Mouse (Mus musculus) kidney, postnatal 36 days (tissue): ENCODE data around the gene Ptk7.

Experiments used
- DNase-seq, 2 experiments: peaks; one replicate each; pipeline ENCODE4 v3.0.0; 2021 to 2022; ENCODE audit warnings: mixed read lengths in 2 of 2

Gene Ptk7

GRCm38 (mm10) chr17:46554977-46555672, 74.2 kb downstream of the Ptk7 start:
- peak in 1 of 2 experiments; percentile 47 for DNase-seq

GRCm38 (mm10) chr17:46554646-46554976, 74.7 kb downstream of the Ptk7 start:
- DNase-seq = peak; percentile 32 to 53

GRCm38 (mm10) chr17:46553926-46554325, 75.4 kb downstream of the Ptk7 start:
- DNase-seq = no peak

DNA sequence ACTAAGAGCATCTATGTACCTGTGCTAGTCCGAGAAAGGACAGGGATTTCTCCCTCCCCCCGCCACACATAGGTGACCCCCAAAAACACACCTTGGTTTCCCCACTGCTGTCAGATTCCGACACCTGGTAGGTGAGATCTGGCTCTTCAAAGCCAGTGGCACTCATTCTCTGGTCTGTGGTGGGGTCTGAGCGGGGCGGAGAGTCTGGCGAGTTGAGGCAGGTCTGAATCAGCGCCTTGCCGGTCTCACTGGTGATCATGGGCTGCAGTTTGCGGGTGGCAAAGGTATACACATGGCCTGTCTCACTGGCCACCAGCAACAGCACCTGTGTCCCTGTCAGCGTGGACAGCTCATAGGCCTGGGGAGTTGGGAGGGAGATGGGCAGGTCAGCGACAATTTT, 75.8 kb downstream of the Ptk7 start:
- no peak for DNase-seq

- DNase-seq = peak; percentile 95 to 97
Measured at GRCm38 (mm10) chr17:46552841-46553423, 76.4 kb downstream of the Ptk7 start.

GRCm38 (mm10) chr17:46552151-46552550, 77.2 kb downstream of the Ptk7 start:
- no peak for DNase-seq

- no peak for DNase-seq
Measured at GRCm38 (mm10) chr17:46551369-46551768, 77.9 kb downstream of the Ptk7 start.

DNA sequence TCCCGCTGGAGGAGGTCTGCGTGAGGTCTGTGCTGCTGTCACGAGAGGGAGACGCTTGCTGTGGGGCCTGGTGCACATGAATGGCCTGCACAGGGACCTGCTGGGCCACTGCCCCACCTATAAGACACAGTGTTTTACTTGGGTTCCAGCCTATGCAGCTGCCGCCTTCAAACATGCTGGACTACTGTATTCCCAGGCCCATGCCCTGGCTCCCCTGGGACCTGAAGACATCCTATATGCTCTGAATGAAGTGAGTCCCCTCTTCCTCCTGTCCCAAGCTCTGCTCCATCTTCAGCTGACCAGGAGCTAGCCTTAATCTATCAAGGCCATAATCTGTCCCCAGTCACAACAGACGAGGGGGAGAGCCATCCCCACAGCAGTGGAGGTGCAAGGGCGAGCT, 78.4 kb downstream of the Ptk7 start:
- no peak for DNase-seq

- DNase-seq = no peak
Measured at GRCm38 (mm10) chr17:46549642-46550041, 79.7 kb downstream of the Ptk7 start.

DNA sequence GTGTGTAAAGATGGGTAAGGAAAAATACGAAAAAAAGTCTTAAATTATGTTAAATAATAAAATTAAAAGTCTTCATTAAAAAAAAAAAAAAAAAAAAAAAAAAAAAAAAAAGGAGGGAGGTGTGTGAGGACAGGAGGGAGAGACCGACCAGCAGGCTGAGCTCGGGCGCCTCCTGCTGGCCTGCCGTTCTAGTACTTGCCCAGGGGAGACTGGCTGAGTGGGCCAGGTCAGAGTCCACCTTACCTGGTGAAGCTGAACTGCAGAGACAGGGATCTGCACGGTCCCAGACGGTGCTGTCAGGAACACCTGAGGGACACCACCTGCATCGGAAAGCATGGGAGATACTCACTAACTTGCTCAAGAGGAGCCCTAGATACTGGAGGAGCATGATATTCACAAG, 80.1 kb downstream of the Ptk7 start:
- DNase-seq = peak; percentile 87 to 94

GRCm38 (mm10) chr17:46548741-46549140, 80.6 kb downstream of the Ptk7 start:
- peak; percentile 62 to 67 for DNase-seq

GRCm38 (mm10) chr17:46547923-46548322, 81.4 kb downstream of the Ptk7 start:
- DNase-seq = no peak

- no peak for DNase-seq
Measured at GRCm38 (mm10) chr17:46546995-46547394, 82.3 kb downstream of the Ptk7 start.

DNA sequence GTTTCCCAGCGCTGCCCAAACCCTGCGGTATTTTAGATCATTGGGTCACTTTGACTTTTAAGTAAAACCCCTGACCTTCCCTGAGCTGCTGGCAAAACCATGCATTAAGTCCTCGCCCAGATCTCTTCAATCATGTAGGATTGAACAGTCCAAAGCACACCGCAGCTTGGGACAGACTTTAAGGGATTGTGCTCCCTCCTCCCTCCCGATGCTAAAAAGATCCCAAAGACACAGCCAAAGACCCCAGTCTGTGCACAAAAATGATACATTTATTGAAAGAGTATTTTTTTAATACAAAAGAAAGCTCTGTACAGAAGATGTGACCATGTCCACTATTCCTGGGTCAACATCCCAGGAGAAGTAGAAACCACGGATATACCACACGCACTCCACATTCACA, 82.7 kb downstream of the Ptk7 start:
- DNase-seq = no peak

GRCm38 (mm10) chr17:46545813-46546564, 83.3 kb downstream of the Ptk7 start, which contains the start of gene Cul9:
Gene Cul9 (minus strand): TSS chr17:46546388.
- peak; percentile 86 to 91 for DNase-seq

- no peak for DNase-seq
Measured at GRCm38 (mm10) chr17:46543661-46544060, 85.6 kb downstream of the Ptk7 start.

DNA sequence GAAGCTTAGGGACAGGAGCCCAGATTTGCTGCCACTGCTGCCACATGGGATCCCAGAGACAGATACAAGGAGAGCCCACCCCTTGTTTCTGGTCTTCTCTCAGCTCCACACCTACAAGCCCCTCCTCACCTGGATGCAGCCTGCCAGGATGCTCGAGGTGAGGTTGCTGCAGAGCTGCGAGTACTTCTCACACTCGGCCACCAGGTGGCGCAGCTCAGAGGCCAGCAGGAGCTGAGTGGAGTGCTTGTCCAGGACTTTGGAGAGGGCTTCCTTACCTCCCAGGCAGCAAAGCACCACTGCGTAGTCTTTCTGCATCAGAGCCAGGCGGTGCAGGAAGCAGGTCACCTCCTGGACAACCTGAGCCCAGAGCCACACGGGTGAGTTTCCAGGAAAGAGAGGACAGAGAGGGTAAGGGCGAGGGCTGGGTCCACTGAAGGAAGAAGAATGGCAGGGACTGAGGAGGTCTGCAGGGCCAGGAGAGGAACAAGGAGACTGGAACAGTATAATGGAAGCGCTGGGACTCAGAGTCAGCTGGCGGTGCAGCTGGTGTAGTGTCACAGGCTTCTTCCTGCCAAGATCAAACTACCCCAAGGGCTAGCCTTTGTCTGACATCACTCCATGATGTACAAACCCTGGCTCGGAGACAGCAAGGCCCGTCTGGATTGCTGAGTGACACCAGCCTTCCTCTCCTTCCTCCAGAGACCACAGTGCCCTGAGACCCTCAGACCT, 103.6 kb downstream of the Ptk7 start:
- DNase-seq = peak; percentile 67 to 91

- DNase-seq = no peak
Measured at GRCm38 (mm10) chr17:46525065-46525464, 104.2 kb downstream of the Ptk7 start.

- DNase-seq = peak in 1 of 2 experiments; percentile 44
Measured at GRCm38 (mm10) chr17:46521963-46522668, 107.2 kb downstream of the Ptk7 start.

DNA sequence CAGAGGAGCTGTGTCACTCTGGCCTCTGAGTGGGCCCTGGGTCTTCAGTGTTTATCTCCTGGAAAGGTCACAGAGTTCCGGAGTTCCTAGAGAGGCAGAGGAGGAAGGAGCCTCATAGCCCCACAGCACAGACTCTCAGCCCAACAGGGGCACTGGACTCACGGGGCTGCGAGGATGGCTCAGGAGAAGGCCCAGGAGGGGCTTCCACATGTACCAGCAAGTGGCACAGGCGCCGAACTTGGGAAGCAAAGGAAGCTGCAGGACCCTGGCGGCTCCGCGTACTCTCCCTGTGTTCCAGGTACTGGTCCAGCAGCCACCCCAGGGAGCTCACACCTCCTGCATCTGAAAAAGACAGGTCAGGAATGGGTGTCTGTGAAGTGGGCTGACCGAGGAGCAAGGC, 108.1 kb downstream of the Ptk7 start:
- no peak for DNase-seq

DNA sequence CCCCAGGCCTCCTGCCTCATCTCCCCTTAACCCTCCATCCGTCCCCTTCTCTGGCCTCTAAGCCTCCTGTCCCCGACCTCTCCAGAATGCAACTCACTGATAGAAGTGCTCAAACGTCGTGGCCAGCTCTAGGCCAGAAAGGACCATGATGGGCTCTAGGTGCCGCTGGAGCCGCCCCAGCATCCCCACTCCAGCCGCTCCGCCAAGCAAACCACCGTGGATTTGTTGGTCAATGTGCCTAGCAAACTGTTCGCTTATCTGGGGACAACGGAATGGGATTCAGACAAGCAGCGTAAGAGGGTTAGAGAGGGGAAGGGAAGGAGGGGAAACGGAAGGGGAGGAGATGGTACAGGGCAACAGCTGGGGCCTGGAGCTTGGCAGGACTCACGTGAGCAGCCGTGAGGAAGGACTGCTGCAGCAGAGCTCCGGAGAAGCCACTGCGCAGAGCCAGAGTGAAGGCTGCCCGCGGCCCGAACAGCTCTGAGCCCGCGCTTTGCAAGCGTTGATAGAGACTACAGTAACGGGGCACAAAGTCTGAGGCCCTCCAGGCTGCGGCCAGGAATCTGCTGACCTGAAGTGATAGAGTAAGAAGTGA, 108.8 kb downstream of the Ptk7 start:
- DNase-seq = no peak

DNA sequence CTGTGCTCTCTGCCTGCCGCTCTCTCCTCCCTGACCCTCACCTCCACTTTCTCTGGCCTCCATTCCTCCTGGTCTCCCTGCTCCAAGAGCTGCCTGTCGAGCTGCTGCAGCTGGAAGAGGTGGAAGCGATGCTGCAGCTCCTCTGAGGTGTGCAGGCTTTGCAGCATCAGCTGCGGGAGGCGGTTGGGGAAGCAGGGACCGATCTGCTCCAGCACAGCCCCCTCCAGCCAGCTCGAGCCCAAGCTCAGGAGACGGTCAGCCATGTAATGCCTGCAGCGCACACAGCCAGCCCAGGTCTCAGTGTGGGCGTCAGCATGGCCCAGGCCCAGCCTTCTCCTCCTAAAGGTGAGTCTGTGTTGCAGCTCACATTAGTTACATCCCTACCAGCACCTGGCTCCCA, 109.3 kb downstream of the Ptk7 start:
- no peak for DNase-seq
